Mouse (Mus musculus): ENCODE results near the gene Unc5c. TPM values are rescaled to one million over a fixed set of nuclear protein-coding genes. Genes with fewer than 3 reads are reported as not detected.

Gene Unc5c
- polyA plus RNA-seq, 1 experiment from 2014 or later, result 15.6 TPM

DNA sequence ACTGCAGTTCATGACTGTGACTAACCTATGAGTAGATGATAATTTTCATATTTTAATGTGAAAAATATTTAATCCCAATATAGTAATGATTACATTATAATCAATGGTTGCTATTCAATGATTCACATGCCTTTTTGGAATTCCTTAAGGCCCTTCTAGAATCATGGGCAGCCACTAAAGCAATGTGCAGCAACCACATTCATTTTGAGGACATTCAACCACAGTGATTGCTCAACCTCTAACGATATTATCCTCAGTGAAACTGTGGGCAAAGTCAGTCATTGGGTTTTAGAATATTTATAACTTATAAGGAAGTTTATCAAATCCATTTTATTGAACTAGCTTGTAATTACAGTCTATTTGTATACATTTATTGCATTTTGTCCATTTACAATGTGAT, 87.9 kb downstream of the Unc5c start:
- no peak for TF ChIP-seq CTCF (IDR thresholded peaks at IDR 0.05; ENCODE audit: low read depth)
- no peaks in the 10 kb centered on the region for H3K36me3 ChIP-seq (ENCODE audit: insufficient read depth, low read length)
- ATAC-seq (replicated peaks; ENCODE audit: low FRiP score, low read depth) (no peak), DNase-seq (ENCODE audit: low spot score) (no peak)
- no peaks in the 10 kb centered on the region for H3K27me3 ChIP-seq (ENCODE audit: insufficient read depth, low read length)
- WGBS, result 93% methylated on average over 1 of the region's 1 CpGs
- no peak overlapping the region for H3K27ac ChIP-seq
- no peaks in the 10 kb centered on the region for H3K9me3 ChIP-seq (replicated peaks; ENCODE audit: low read length)
- no peak overlapping the region for H3K9ac ChIP-seq (ENCODE audit: low read depth, low read length)
- no peak overlapping the region for H3K4me2 ChIP-seq (ENCODE audit: low read length)
- H3K4me3 ChIP-seq (replicated peaks; ENCODE audit: low read depth, low read length), result no peak overlapping the region
- H3K4me1 ChIP-seq (replicated peaks; ENCODE audit: insufficient read depth, low read length), result no peaks in the 10 kb centered on the region

DNA sequence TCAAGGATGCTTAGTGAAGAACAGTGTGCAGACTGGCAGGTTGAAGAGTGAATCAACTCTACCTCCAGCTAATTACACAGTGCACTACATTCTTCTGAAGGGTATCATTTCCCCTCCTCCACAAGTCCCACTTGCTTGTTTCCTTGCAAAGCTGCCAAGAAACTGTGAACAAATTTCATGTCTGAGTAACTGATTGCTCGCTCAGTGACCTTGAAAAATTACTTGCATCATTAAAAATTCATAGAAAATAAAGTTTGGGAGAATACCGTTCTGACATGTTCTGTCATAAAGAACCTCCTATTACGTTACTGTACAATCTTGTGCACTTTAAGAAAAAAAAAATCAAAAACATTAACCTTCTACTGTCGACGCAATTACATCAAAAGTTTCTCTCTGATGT, 92.1 kb downstream of the Unc5c start:
- WGBS, result 60% methylated on average over 5 of the region's 5 CpGs
- no peak for TF ChIP-seq CTCF (IDR thresholded peaks at IDR 0.05; ENCODE audit: low read depth)

DNA sequence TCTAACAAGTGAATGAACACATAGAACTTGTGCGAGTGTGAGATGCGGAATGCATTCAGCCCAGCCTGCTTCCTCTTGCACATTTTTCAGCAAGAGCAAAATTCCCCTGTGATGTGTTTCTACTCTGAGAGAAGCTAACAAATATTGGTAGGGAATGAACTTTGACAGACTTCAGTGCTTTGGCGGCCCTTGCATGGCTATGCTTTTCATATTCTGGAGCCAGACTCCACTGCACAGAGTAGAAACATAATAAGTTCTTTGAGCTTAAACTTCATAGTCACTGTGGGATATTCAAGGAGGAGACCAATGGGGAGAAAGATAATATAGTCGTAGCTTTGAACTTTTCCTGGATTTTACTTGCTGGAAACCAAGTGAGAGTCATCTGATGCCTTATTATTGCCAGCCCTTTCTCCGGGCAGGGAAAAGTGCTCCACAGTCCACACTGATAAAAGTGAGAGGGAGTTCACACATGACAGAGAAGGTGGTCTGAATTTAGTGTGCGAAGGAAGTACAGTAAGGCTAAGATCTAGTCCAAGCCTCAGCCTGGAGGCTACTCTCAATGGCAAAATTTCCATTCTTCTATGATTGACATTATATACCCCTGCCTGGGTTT, 110.2 kb downstream of the Unc5c start:
- no peak for ATAC-seq (replicated peaks; ENCODE audit: low FRiP score, low read depth)
- no peak overlapping the region for H3K9ac ChIP-seq (ENCODE audit: low read depth, low read length)
- H3K27me3 ChIP-seq (ENCODE audit: insufficient read depth, low read length), result no peaks in the 10 kb centered on the region
- no peaks in the 10 kb centered on the region for H3K36me3 ChIP-seq (ENCODE audit: insufficient read depth, low read length)
- no peak overlapping the region for H3K4me2 ChIP-seq (ENCODE audit: low read length)
- no peak for DNase-seq (ENCODE audit: low spot score)
- H3K4me1 ChIP-seq (replicated peaks; ENCODE audit: insufficient read depth, low read length), result no peaks in the 10 kb centered on the region
- no peaks in the 10 kb centered on the region for H3K9me3 ChIP-seq (replicated peaks; ENCODE audit: low read length)
- WGBS, result 74% methylated on average over 6 of the region's 6 CpGs
- no peak for TF ChIP-seq CTCF (IDR thresholded peaks at IDR 0.05; ENCODE audit: low read depth)
- H3K27ac ChIP-seq, result no peak overlapping the region
- no peak overlapping the region for H3K4me3 ChIP-seq (replicated peaks; ENCODE audit: low read depth, low read length)

More for the DNA sequence above, 92.1 kb downstream of the Unc5c start:
- no peak overlapping the region for H3K9ac ChIP-seq (ENCODE audit: low read depth, low read length)
- no peak overlapping the region for H3K4me3 ChIP-seq (replicated peaks; ENCODE audit: low read depth, low read length)
- H3K27ac ChIP-seq, result no peak overlapping the region
- H3K27me3 ChIP-seq (ENCODE audit: insufficient read depth, low read length), result no peaks in the 10 kb centered on the region
- no peak overlapping the region for H3K4me2 ChIP-seq (ENCODE audit: low read length)
- H3K9me3 ChIP-seq (replicated peaks; ENCODE audit: low read length), result no peaks in the 10 kb centered on the region
- no peaks in the 10 kb centered on the region for H3K36me3 ChIP-seq (ENCODE audit: insufficient read depth, low read length)
- no peak for DNase-seq (ENCODE audit: low spot score)
- no peaks in the 10 kb centered on the region for H3K4me1 ChIP-seq (replicated peaks; ENCODE audit: insufficient read depth, low read length)
- ATAC-seq (replicated peaks; ENCODE audit: low FRiP score, low read depth), result no peak

DNA sequence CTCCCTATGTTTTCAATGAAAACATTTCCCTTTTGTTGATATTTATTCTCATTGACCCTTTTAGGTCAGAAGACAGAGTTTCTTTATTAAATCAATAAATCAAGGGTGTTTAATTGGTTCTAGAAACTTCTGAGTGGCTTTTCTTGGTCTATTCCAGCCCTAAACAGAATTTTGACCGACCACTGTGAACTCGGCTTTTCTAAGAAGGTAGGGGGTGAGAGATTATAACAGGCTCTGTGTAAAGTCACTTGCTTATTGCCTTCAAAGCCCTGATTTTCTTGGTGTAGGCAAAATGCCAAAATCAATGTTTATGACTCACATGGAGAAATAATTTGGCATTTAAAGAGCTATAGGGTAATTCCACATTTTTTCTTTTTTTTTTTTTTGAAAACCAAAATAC, 112.4 kb downstream of the Unc5c start:
- H3K9me3 ChIP-seq (replicated peaks; ENCODE audit: low read length), result no peaks in the 10 kb centered on the region
- no peak for TF ChIP-seq CTCF (IDR thresholded peaks at IDR 0.05; ENCODE audit: low read depth)
- ATAC-seq (replicated peaks; ENCODE audit: low FRiP score, low read depth), result no peak
- no peaks in the 10 kb centered on the region; the same call in 1 of the 2 replicates for H3K4me1 ChIP-seq (replicated peaks; ENCODE audit: insufficient read depth, low read length)
- no peak overlapping the region for H3K27ac ChIP-seq
- peak; percentile 59 for DNase-seq (ENCODE audit: low spot score)
- 19% methylated on average over 2 of the region's 2 CpGs for WGBS
- no peaks in the 10 kb centered on the region for H3K27me3 ChIP-seq (ENCODE audit: insufficient read depth, low read length)
- H3K36me3 ChIP-seq (ENCODE audit: insufficient read depth, low read length), result no peaks in the 10 kb centered on the region
- no peak overlapping the region for H3K9ac ChIP-seq (ENCODE audit: low read depth, low read length)
- H3K4me2 ChIP-seq (ENCODE audit: low read length), result no peak overlapping the region
- H3K4me3 ChIP-seq (replicated peaks; ENCODE audit: low read depth, low read length), result no peak overlapping the region

DNA sequence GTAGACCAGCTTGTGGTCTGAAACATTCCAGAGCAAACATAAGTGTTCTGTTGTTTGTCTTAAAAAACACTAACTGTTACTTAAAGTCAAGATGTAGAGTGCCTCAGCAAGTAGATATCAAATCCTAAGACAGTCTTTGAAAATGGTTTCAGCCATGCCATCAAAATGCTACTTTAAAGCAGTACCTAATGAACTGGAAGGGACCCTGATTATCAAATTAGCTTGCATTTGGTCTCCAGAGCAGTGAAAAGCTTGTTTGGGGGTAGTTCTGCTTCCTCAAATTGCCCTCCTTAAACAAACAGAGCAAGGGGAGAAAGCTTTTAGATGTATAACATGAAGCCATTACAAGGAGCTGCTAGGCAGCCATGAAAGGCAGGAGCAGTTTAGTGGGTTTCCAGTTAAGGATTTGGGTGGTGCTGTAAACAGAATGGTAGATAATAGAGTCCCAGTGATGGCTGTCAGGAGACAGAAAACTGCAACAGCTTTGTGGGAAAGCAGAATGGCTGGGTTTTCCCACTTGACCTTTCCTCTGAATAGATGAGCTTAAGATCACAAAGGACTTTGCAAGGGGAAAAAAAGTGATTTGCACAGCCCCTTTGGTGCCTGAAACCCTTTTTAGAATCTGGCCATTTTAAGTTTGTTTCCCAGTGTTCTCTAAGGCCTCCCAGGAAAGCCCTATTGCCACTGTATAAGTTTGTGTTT, 116.3 kb downstream of the Unc5c start:
- no peak overlapping the region for H3K4me2 ChIP-seq (ENCODE audit: low read length)
- no peak overlapping the region for H3K27ac ChIP-seq
- no peaks in the 10 kb centered on the region for H3K9me3 ChIP-seq (replicated peaks; ENCODE audit: low read length)
- no peak for TF ChIP-seq CTCF (IDR thresholded peaks at IDR 0.05; ENCODE audit: low read depth)
- DNase-seq (ENCODE audit: low spot score) (peak; percentile 26), ATAC-seq (replicated peaks; ENCODE audit: low FRiP score, low read depth) (no peak)
- no peaks in the 10 kb centered on the region for H3K36me3 ChIP-seq (ENCODE audit: insufficient read depth, low read length)
- H3K9ac ChIP-seq (ENCODE audit: low read depth, low read length), result no peak overlapping the region
- H3K4me1 ChIP-seq (replicated peaks; ENCODE audit: insufficient read depth, low read length), result no peaks in the 10 kb centered on the region; the same call in 1 of the 2 replicates
- H3K4me3 ChIP-seq (replicated peaks; ENCODE audit: low read depth, low read length), result no peak overlapping the region
- H3K27me3 ChIP-seq (ENCODE audit: insufficient read depth, low read length), result no peaks in the 10 kb centered on the region

DNA sequence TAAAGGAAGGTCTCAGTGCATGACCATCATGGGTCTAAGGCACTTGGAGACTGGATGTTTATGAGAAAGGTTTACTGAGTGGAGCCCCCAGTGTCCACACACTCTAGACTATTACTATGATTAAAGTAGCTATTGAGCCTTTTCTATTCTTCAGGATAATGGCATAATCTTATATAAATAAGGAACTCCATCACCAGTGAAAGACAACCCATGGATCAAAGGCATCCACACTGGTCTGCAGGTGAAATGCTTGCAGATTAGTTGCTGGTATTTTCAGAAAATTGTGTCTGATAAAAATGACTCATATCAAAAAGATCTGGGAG, 116.8 kb downstream of the Unc5c start:
- Histone ChIP-seq H3K27ac (no peak overlapping the region), H3K4me2 (ENCODE audit: low read length) (no peak overlapping the region), H3K9me3 (replicated peaks; ENCODE audit: low read length) (no peaks in the 10 kb centered on the region), H3K9ac (ENCODE audit: low read depth, low read length) (no peak overlapping the region), H3K4me1 (replicated peaks; ENCODE audit: insufficient read depth, low read length) (no peaks in the 10 kb centered on the region; the same call in 1 of the 2 replicates), H3K36me3 (ENCODE audit: insufficient read depth, low read length) (no peaks in the 10 kb centered on the region), H3K27me3 (ENCODE audit: insufficient read depth, low read length) (no peaks in the 10 kb centered on the region), H3K4me3 (replicated peaks; ENCODE audit: low read depth, low read length) (no peak overlapping the region)
- TF ChIP-seq CTCF (IDR thresholded peaks at IDR 0.05; ENCODE audit: low read depth), result no peak
- no peak for DNase-seq (ENCODE audit: low spot score)
- ATAC-seq (replicated peaks; ENCODE audit: low FRiP score, low read depth), result no peak
